Mouse (Mus musculus): Measurements from ENCODE around the gene Prtn3. TPM values are rescaled to one million over a fixed set of nuclear protein-coding genes. Genes with fewer than 3 reads are reported as not detected.

Gene Prtn3
- polyA plus RNA-seq, 1 experiment from 2014 or later, result 7.2 TPM

DNA sequence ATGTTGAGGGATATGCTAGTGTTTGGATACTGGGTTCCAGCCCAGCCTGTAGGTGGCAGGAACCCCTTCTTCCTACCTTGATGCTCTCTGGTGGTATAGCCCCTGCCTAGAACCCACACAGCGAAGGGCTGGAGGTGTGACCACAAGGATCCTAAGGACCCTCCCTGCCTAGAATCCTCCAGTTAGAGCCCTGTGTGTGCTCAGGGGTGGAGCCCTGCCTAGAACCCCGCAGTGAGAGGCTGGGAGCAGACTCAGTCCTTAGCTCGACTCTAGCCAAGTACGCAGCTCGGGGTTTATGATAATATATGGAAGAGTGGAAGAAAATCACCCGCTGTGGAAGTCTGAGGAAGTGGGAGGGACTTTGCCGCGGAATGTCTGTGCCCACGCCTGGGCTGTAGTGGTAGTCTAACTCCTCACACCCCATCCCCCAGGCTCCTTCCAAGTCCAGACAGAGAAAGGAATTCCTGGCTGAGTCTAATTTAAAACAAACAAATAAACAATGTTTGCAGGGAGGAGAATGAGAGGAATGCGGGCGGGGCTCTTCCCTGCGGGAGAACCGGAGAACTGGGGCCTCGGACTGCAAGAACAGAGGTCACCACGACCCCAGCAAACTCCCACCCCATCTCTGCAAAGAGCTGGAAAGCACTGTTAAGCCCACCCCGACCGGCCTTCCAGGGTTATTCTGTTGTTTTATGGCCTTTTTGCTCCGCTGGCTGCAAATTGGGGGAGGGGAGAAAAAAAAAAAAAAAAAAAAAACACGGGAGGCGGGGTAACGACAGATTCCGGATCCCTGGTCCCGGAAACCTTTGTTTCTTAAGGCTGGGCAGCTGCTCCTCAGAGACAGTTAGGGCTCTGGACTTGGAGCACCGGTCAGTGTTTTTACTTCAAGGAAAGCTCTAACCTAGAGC is 33.4 kb upstream of the Prtn3 start:
- peaks cover 17% of the 10 kb centered on the region for H3K4me1 ChIP-seq (ENCODE audit: control insufficient read depth, insufficient read depth, low read length)

DNA sequence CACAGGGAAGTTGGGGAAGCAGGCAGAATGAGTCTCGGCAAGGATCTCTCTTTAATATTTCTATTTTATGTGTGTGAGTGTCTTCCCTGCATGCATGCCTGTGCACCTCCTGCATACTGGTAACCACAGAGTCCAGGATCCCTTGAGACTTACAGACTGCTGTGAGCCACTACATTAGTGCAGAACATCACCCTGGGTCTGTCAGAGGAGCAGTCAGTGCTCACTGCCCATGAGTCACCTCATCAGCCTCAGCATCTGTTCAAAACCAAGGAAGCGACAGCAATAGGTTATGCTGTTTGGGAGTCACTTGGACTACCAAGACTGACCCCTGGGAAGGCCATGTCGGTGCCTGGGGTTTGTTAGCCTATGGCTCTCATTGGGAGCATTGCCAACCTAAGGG is 32.0 kb upstream of the Prtn3 start:
- 71% methylated on average over 3 of the region's 3 CpGs for WGBS
- H3K27ac ChIP-seq (ENCODE audit: low read length), result peak overlapping the region; percentile 4; the same call in 1 of the 2 replicates

More for the DNA sequence above, 33.4 kb upstream of the Prtn3 start:
- H3K9ac ChIP-seq (ENCODE audit: low read length), result peak overlapping the region; percentile 50
- WGBS, result under 1% methylated on average over 24 of the region's 24 CpGs
- ATAC-seq (ENCODE audit: insufficient read depth, low FRiP score), result peak; percentile 94
- peak overlapping the region; percentile 91 for H3K27ac ChIP-seq (ENCODE audit: low read length)
- peaks cover 3% of the 10 kb centered on the region; the same call in 1 of the 2 replicates for H3K9me3 ChIP-seq (replicated peaks; ENCODE audit: control insufficient read depth, low read length)
- H3K4me3 ChIP-seq (replicated peaks; ENCODE audit: low read length), result peak overlapping the region; percentile 41
- H3K36me3 ChIP-seq (ENCODE audit: control insufficient read depth, insufficient read depth, low read length), result no peaks in the 10 kb centered on the region
- H3K4me2 ChIP-seq (ENCODE audit: low read depth, low read length), result peak overlapping the region; percentile 60
- H3K27me3 ChIP-seq (ENCODE audit: control insufficient read depth, insufficient read depth, low read length), result no peaks in the 10 kb centered on the region

DNA sequence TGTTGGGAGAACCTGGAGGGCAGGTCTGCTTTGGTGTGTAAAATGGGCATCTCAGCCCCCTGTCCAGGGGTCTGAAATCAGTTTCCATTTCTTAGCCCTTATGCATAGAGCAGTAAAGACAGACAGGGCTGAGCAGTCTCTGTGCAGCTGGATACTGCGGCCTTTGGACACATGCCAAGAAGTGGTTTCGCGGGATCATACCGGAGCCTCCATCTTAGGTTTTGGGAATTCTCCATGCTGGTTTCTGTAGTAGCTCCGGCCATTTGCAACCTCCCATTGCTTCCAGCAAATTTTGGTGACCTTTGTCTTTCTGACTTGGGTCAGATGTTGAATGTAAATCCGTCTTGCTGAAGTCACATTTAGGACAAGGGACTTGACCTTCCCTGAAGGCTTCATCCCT is 30.8 kb upstream of the Prtn3 start:
- H3K4me1 ChIP-seq (ENCODE audit: control insufficient read depth, insufficient read depth, low read length), result peaks cover 17% of the 10 kb centered on the region
- H3K27ac ChIP-seq (ENCODE audit: low read length), result no peak overlapping the region
- H3K9me3 ChIP-seq (replicated peaks; ENCODE audit: control insufficient read depth, low read length), result no peaks in the 10 kb centered on the region
- no peak for ATAC-seq (ENCODE audit: insufficient read depth, low FRiP score)
- 46% methylated on average over 6 of the region's 6 CpGs for WGBS
- 0 out of 2 replicates have a peak overlapping the region, but pooled peaks have one; percentile 3 for H3K9ac ChIP-seq (ENCODE audit: low read length)
- no peak overlapping the region for H3K4me3 ChIP-seq (replicated peaks; ENCODE audit: low read length)
- no peaks in the 10 kb centered on the region for H3K27me3 ChIP-seq (ENCODE audit: control insufficient read depth, insufficient read depth, low read length)
- H3K4me2 ChIP-seq (ENCODE audit: low read depth, low read length), result no peak overlapping the region
- no peaks in the 10 kb centered on the region for H3K36me3 ChIP-seq (ENCODE audit: control insufficient read depth, insufficient read depth, low read length)

More for the DNA sequence above, 32.0 kb upstream of the Prtn3 start:
- Histone ChIP-seq H3K4me1 (ENCODE audit: control insufficient read depth, insufficient read depth, low read length) (peaks cover 17% of the 10 kb centered on the region), H3K9ac (ENCODE audit: low read length) (no peak overlapping the region), H3K36me3 (ENCODE audit: control insufficient read depth, insufficient read depth, low read length) (no peaks in the 10 kb centered on the region), H3K9me3 (replicated peaks; ENCODE audit: control insufficient read depth, low read length) (no peaks in the 10 kb centered on the region), H3K4me2 (ENCODE audit: low read depth, low read length) (no peak overlapping the region), H3K4me3 (replicated peaks; ENCODE audit: low read length) (no peak overlapping the region), H3K27me3 (ENCODE audit: control insufficient read depth, insufficient read depth, low read length) (no peaks in the 10 kb centered on the region)
- no peak for ATAC-seq (ENCODE audit: insufficient read depth, low FRiP score)

DNA sequence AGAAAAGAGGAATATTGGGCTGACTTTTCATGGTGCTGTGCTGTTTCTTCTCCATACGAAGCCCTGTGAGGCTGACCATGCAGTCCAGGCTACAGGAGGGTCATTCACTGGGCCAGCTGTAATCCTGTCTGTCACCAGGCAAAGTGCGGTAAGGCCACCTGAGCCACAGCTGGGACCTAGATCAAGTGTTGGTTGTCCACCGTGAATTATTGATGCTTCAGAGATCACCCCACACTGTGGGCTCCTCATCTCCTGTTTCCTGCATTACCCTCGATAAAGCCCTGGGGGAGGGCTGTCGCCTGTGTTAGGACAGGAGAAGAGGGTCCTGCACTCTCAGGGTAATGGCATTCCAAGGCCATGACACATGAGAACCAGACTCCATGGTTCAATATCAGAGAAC is 27.7 kb upstream of the Prtn3 start:
- Histone ChIP-seq H3K27ac (ENCODE audit: low read length) (no peak overlapping the region), H3K9me3 (replicated peaks; ENCODE audit: control insufficient read depth, low read length) (no peaks in the 10 kb centered on the region), H3K4me3 (replicated peaks; ENCODE audit: low read length) (no peak overlapping the region), H3K27me3 (ENCODE audit: control insufficient read depth, insufficient read depth, low read length) (no peaks in the 10 kb centered on the region), H3K4me1 (ENCODE audit: control insufficient read depth, insufficient read depth, low read length) (peaks cover 23% of the 10 kb centered on the region), H3K36me3 (ENCODE audit: control insufficient read depth, insufficient read depth, low read length) (no peaks in the 10 kb centered on the region), H3K9ac (ENCODE audit: low read length) (no peak overlapping the region), H3K4me2 (ENCODE audit: low read depth, low read length) (no peak overlapping the region)
- WGBS, result 50% methylated on average over 5 of the region's 5 CpGs
- no peak for ATAC-seq (ENCODE audit: insufficient read depth, low FRiP score)

DNA sequence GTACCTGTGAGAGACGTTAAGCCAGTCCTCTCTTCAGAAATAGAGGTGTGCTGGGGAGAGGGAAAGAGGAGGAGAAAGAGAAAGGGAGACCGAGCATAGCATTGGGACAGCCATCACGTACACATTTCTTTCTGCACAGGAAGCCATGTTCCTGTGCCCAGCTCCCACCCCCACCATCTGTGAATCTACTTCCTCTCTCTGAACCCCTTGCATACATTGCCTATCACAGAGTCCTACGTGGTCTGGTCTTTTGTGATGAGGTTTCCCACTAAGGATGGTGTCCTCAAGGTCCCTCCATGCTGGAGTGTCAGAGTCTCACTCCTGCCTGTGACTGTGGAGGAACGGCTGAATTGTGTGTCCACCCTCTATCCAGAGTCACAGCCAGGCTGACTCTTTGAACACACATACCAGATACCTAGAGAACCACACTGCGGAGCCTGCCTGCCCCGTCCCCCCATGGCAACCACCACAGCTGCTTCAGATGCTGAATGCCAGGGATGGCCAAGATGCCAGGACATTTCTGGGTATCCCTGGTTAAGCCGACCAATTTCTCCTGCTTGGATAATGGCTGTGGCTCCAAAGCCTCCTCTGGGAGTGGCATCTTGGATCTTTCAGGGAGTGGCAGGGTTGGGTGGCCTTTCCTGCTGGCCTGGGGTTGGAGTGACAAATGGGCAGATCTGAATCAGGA is 24.2 kb upstream of the Prtn3 start:
- Histone ChIP-seq H3K27me3 (ENCODE audit: control insufficient read depth, insufficient read depth, low read length) (no peaks in the 10 kb centered on the region), H3K36me3 (ENCODE audit: control insufficient read depth, insufficient read depth, low read length) (no peaks in the 10 kb centered on the region), H3K4me1 (ENCODE audit: control insufficient read depth, insufficient read depth, low read length) (peaks cover 28% of the 10 kb centered on the region), H3K9ac (ENCODE audit: low read length) (no peak overlapping the region), H3K9me3 (replicated peaks; ENCODE audit: control insufficient read depth, low read length) (no peaks in the 10 kb centered on the region), H3K4me2 (ENCODE audit: low read depth, low read length) (no peak overlapping the region), H3K4me3 (replicated peaks; ENCODE audit: low read length) (no peak overlapping the region), H3K27ac (ENCODE audit: low read length) (no peak overlapping the region)
- WGBS, result 77% methylated on average over 8 of the region's 8 CpGs
- ATAC-seq (ENCODE audit: insufficient read depth, low FRiP score), result no peak

DNA sequence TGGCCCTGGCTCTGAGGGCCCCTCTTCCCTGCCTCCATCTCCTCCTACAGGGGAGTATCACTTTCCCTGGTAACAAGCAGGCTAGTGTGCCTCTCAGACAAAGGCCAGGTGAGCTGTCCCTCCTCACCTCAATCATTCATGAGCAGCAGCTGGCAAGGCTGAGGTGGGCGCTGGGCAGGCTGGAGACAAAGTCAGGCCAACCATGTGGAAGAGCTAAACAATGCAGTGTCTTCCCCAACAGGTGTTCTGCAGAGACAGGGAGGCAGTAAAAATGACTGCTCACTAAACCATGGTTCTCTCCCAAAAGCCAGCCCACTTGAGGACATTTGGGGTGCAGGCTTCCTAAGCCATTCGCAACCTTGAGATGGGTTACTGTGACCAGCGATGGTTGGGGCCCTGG is 22.6 kb upstream of the Prtn3 start:
- peak overlapping the region; percentile 91 for H3K4me2 ChIP-seq (ENCODE audit: low read depth, low read length)
- peak overlapping the region; percentile 100 for H3K27ac ChIP-seq (ENCODE audit: low read length)
- peak overlapping the region; percentile 84 for H3K9ac ChIP-seq (ENCODE audit: low read length)
- WGBS, result 49% methylated on average over 3 of the region's 3 CpGs
- H3K36me3 ChIP-seq (ENCODE audit: control insufficient read depth, insufficient read depth, low read length), result no peaks in the 10 kb centered on the region
- H3K4me3 ChIP-seq (replicated peaks; ENCODE audit: low read length), result no peak overlapping the region; the same call in 1 of the 2 replicates
- H3K9me3 ChIP-seq (replicated peaks; ENCODE audit: control insufficient read depth, low read length), result no peaks in the 10 kb centered on the region
- no peak for ATAC-seq (ENCODE audit: insufficient read depth, low FRiP score)
- H3K27me3 ChIP-seq (ENCODE audit: control insufficient read depth, insufficient read depth, low read length), result no peaks in the 10 kb centered on the region
- H3K4me1 ChIP-seq (ENCODE audit: control insufficient read depth, insufficient read depth, low read length), result peaks cover 30% of the 10 kb centered on the region

DNA sequence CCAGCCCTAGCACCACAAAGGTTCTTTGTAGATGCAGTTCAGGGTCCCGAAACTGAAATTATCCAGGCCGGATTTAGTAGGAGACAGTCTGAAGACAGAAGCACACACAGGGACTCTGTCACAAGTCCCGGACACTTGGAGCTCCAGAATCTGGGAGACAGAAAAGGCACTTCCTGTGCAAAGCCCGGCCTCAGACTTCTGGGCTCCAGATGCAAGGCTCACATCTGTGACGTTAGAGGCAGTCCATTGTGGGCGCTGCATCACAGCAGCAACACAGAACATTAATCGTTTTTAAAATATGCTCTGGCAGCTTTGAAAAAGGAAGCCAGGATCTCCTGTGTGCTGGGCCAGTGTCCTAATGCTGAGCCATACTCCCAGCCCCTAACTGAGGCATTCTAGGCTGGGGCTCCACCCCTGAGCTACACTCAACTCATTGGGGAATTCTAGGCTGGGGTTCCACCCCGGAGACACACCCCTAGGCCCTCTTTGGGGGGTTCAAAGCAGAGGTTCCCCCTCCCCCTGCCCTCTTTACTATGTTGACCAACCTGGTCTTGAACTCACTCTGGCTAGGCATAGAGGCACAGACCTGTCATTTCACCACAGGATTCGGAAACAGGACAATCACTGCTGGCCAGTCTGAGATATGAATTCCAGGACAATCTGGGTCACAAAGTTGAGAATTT is 22.0 kb upstream of the Prtn3 start:
- 26% methylated on average over 9 of the region's 9 CpGs for WGBS
- Histone ChIP-seq H3K4me2 (ENCODE audit: low read depth, low read length) (peak overlapping the region; percentile 91), H3K9me3 (replicated peaks; ENCODE audit: control insufficient read depth, low read length) (no peaks in the 10 kb centered on the region), H3K27me3 (ENCODE audit: control insufficient read depth, insufficient read depth, low read length) (no peaks in the 10 kb centered on the region), H3K4me1 (ENCODE audit: control insufficient read depth, insufficient read depth, low read length) (peaks cover 36% of the 10 kb centered on the region), H3K4me3 (replicated peaks; ENCODE audit: low read length) (peak overlapping the region; percentile 97), H3K36me3 (ENCODE audit: control insufficient read depth, insufficient read depth, low read length) (no peaks in the 10 kb centered on the region), H3K27ac (ENCODE audit: low read length) (peak overlapping the region; percentile 100), H3K9ac (ENCODE audit: low read length) (peak overlapping the region; percentile 84)
- ATAC-seq (ENCODE audit: insufficient read depth, low FRiP score), result no peak

DNA sequence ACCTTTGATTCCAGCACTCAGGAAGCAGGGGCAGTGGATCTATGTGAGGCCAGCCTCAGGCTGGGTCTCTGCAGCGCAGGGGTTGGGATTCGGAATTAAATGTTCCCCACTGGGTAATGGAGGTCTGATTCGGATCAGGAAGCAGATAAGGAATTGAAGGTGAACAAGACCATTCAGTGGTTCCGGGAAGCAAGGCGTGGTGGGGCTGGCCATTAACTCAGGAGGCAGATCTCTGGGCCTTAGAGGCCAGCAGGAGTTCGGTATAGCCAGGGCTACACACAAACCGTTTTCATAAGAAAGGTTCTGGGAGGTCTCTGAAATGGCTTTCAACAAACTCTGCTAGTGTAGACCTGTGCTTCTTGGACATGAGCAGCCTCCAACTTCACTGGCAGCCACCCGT is 21.4 kb upstream of the Prtn3 start:
- peak overlapping the region; percentile 100 for H3K27ac ChIP-seq (ENCODE audit: low read length)
- no peaks in the 10 kb centered on the region for H3K9me3 ChIP-seq (replicated peaks; ENCODE audit: control insufficient read depth, low read length)
- 15% methylated on average over 8 of the region's 8 CpGs for WGBS
- peak overlapping the region; percentile 84 for H3K9ac ChIP-seq (ENCODE audit: low read length)
- ATAC-seq (ENCODE audit: insufficient read depth, low FRiP score), result no peak
- H3K36me3 ChIP-seq (ENCODE audit: control insufficient read depth, insufficient read depth, low read length), result no peaks in the 10 kb centered on the region
- H3K4me1 ChIP-seq (ENCODE audit: control insufficient read depth, insufficient read depth, low read length), result peaks cover 42% of the 10 kb centered on the region
- H3K4me2 ChIP-seq (ENCODE audit: low read depth, low read length), result peak overlapping the region; percentile 91
- no peaks in the 10 kb centered on the region for H3K27me3 ChIP-seq (ENCODE audit: control insufficient read depth, insufficient read depth, low read length)
- peak overlapping the region; percentile 97 for H3K4me3 ChIP-seq (replicated peaks; ENCODE audit: low read length)

All from stomach, embryonic 16.5 days (tissue).